Mouse (Mus musculus) adrenal gland, postnatal 10 days (tissue): ENCODE results near the gene Tlr2. TPM values are rescaled to one million over a fixed set of nuclear protein-coding genes. Genes with fewer than 3 reads are reported as not detected.
A peak's percentile ranks its signal among the peaks of the same experiment; 100 is the strongest.

Experiments used
- DNase-seq: peaks from one replicate; pipeline ENCODE4 v3.0.0; 2021; ENCODE audit warnings: mixed read lengths
- total RNA-seq, 2 experiments: library from RNA; stranded (reverse); gene quantifications; 2 replicates each; pipeline ENCODE4 v1.2.3; 2021

The Tlr2 gene
- total RNA-seq, 2 experiments from 2014 or later = 2.6 to 2.7 TPM

DNA sequence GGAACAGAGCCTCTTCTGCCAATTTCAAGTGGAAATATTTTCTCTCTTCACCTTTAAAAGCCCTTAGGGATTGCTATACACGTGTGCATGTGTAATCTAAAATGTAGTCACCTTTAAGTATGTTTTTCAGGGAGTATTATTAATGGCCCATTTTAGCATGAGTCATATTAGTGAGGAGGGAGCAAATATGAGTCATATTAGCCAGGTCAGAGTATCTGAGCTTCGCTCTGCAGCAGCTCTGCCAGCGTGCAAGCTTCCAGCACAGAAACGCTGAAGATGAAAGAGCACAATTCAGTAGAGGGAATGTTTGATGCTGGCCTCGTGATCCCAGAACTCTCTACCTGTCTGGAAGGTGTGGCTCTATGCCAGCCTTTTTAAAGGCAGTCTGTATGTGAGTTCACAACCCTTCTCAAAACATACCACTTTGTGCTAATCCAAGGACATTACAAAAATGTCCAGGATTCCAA lies 13.4 kb downstream of the Tlr2 start:
- peak; percentile 30 for DNase-seq

DNA sequence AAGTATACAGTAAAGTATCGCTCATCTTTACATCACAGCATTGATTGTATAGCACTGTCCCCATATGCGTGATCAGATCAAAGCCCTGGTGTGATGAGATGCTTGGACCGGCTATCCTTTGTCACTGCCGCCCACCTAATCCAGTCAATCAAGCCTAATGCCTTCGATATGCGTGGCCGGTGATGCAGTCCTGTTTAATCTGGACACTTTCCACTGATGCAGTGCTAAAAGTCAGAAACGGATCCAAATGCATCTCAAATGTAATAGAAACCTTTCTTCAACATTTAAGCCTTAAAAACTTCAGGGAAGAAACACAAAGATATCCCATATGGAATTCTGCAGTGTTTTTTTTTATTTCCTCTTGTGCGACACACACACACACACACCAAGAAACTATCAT lies 13.9 kb downstream of the Tlr2 start:
- DNase-seq = no peak

DNA sequence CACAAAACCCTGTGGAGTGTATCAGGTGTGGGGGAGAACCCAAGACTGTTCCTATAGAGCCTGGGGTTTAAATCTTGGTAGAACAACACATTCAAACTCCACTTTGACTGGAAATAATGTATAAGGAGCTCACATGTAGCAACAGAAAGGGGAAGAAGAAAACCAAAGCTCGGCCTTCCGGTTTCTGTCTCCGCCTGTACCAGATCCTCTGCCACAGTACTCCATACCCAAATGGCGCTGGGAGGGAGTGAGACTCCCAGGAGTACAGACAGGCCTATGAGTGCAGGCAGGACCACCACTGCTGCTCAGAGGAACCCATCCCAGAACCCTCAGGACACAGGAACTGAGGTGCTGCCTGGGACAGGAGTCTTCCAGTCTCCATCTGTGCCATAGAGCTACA lies 17.8 kb downstream of the Tlr2 start:
- DNase-seq = no peak

DNA sequence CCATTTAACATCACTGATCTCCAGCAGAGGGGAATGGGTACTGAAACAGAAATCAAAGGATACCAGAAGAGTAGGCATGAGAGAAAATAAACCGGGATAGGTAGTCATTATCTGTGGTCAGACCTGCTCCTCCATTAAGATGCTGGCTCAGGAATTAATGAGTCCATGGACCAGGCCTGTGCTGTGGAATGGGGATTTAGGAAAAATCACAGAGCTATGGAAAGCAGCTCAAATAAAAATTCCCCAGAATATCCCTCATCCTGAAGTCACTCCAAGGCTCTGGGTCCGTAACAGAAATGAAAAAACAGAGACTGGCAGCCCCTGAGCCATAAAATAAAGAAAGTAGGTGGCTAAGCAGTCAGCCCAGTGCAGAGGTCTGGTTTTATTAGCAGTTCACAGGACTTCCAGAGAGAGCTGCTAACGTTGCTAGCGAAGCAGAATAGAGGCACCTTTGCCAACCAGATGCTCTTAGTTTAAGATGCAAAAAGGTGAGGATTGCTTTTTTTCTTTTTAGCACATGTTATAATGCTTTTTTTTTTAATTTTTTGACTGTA lies 25.1 kb downstream of the Tlr2 start:
- DNase-seq = no peak

DNA sequence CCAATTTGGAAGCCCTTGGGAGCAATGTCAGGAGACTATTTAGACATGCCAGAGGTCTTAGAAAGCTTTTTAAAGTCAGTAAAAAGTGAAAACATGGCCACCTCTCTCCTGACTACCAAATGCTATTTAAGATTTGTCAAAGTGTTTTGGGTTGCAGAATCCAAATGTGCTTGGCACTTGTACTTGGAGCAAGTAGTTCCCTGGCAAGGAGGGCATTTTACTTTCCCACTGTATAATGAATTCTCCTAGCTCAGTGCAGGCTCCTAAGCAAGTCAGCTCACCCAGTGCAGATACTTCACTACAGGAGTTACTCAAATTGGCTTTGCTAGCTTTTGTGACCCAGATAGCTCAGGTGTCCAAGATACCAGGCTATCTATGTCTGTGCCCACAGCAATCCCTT lies 28.7 kb downstream of the Tlr2 start:
- no peak for DNase-seq

DNA sequence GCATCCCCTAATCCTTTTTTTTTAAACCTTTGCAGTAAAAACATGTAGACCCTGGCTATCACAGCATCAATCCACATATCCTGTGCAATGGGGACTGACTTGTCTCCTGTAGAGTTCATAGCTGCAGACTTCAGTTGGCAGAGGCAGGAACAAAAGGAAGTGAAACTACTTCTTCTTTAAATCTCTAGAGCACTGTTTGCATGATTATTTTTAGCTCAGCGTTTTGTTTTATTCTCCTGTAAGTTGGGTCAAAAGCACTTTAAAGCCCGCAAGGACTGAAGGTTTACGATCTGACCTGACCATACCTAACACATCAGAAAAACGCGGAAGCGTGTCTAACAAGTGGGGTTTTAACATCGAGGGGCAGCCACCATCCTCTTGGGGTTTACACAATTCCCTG lies 29.6 kb downstream of the Tlr2 start:
- DNase-seq = no peak

DNA sequence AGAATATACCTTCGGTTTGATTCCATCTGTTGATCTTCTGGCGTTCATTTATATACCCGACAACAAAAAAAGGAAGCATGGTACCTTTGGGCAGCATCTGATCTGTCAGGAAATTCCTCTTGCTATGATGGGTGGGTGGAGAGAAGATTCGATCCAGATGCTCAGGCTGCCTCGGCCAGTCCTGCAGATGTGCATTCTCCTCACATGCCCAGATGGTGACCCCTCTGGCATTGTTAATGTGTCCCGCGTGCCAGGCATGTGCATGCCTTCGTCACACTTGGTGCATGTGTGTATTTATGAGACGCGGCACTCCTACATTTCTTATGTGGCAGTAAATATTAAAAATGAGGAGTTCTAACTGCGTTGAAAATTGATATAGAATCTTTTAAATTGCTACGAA lies 33.1 kb downstream of the Tlr2 start:
- DNase-seq = no peak

DNA sequence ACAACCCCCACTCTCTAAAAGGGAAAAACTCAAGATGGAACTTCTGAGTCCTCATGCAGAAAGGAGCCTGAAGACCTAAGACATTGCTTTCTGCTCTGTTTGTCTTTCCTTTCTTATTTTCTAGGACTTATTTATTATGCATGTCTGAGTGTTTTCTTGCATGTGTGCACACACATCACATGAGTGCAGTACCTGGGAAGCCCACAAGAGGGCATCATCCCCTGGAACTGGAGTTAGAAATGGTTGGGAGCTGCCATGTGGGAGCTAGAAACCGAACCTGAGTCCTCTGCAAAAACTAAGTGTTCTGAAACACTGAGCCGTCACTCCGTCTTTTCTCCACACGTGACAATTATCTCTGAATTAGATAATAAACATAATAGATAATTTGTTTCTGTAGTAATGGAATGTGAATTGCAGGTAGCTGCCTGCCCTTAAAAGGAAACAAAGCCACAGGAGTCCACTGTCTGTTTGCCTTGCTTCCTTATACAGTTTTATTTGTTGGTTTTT lies 39.9 kb downstream of the Tlr2 start:
- DNase-seq = no peak

DNA sequence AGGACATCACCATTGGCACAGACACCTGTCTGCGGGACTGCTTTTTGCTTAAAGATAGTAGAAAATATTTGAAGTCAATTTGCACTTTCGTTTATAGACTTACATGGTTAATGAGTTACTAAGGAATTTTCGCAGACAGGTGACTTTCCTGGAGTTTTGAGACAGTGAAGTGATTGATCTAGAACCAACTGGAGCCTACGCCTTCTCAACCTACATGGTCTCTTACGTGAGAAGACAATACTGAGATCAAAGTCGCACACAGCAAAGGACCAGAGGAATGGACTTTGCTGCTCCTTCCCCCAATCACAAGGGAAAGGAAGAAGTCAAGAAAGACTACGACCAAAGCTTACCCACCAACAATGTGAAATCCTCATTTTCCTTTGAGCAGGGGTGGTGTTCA lies 42.1 kb downstream of the Tlr2 start:
- no peak for DNase-seq

DNA sequence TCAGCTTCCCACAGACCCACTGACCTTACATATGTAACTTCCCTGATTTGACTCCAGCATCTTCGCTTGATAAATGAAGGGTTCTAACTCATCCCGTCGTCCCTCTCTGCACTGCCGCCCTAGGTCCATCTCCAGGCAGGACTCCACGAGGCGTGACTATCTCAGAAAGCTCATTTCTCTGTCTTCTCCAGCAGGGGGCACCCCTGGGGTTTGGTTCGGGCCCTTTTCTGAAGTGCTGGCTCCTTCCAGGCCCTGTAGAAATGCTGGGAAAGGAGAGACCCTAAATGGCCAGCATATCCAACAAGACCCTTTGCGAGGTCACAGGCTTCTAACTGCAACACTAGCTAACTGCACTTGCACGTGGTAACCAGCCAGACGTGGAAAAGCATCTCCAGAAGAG lies 43.7 kb downstream of the Tlr2 start:
- DNase-seq = peak; percentile 83

DNA sequence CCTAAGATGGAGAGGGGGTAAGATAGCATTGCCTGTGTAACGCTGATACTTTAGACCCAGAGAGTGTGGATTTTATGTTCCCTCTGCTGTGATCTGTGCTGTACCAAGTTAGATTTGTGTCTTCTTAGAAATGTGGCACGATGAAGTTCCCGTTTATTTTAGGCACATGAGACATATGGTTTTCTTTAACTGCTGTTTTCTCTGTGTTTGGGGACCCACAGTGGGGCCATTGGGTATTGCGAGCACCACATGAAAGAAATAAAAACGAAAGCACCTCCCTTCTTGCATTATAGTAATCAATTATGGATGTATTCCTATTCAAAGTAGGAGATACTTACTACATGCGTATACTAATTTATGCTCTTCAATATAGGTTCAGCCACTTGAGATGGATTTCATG lies 44.5 kb downstream of the Tlr2 start:
- DNase-seq = no peak

DNA sequence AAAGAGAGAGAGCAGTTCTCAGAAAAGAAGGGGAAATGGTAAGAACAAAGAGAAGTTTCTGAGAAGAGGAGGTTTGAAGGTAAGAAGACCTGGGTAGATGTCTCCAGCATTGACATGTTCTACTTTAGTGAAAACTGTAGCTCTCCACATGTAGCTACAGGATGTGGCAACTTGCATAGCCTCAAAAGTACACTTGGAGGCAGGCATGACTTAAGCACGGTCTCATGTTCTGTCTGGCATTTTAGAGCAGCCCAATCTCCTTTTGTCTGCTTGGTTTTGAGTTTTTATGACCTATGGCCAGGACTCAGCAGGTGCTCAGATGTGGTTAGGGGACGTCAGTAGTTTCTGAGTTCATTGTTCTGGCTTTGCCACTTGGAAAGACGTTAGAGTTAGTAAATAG lies 50.1 kb downstream of the Tlr2 start:
- no peak for DNase-seq

DNA sequence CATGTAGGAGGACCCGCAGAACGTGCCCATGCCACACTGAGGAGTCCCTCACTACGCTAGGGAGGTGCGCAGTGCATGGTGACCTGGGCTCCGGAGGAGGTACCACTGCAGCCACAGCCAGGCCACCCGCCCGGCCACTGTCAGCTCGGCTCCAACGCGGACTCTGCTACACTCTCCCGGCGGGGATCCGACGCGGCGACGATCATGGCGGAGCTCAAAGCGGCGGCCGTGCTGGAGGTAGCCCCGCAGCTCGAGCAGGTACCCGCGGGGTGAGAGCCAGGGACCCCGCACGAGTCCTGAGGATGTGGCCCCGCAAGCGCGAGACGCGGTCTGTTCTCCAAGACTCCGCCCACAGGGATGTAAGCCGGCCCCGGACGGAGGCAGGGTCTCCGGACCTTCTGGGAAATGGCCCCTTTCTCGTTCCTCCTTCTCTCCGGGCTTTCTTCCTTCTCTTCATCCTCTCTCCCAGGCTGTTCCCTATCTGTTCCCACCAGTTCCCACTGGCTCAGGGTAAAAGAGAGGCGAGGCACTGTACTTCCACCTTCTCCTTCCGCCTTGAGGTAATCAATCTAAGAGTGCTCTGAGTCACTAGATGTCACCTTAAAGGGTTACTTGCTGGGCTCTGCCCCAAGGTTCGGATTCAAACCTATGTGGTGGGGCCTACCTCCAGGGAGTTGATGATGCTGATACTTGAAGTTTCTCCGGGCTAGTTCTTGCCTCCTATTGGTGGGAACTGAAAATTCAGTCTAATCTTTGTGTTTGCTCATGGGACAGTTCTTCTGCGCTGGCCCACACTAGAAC lies 51.7 kb downstream of the Tlr2 start:
- DNase-seq = peak; percentile 29

DNA sequence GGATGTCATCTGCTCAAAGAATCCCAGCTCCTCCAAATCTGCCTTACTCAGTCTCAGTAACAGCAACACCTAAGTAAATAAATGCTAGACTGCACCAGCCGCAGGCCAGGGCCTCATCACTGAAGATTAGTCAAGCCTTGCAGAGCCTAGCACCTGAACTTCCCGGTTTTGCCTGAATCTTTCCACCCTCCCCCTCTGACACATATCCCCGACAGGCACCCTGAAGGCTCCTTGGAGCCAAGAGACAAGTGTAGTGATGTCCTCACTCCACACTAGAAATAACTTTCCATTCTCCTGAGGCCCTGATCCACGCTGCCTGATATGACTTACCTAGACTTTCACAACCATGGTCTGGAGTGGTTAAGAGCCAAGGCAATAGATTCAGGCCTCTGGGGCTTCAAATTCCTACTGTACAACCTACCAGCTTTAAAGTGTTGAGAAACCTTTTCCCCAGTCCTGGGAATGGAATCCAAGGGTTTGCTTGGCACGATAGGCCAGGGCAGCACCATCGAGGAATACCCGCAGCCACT lies 53.7 kb downstream of the Tlr2 start:
- DNase-seq = peak; percentile 32

DNA sequence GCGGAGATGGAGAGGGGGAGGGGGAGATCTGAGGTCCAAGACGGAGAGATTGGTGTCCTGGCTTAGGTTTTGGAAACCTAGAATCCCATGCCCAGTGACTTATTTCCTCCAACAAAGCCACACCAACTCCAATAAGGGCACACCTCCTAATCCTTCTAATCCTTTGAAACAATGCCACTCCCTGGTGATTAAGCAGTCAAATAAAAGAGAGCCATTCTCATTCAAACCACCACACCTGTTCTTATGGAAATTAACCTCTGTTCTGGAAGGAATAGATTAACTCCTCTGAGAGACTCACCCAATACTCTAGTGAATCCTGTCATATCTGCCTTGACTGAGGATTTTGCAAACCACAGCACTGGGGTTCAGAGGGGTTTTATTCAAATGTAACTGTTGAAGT lies 54.5 kb downstream of the Tlr2 start:
- DNase-seq = no peak

Other genes with a start within 250 kb of the Tlr2 start
- 10 to 100 TPM; 11.2 to 19.2 TPM for gene Sfrp2, start 75.4 kb downstream of the Tlr2 start, total RNA-seq
- 10 to 100 TPM; 44.9 to 61.7 TPM for gene Tmem131l, start 198.4 kb upstream of the Tlr2 start, total RNA-seq